Mouse (Mus musculus): ENCODE results near the gene Xdh.

GRCm38 (mm10) chr17:73886071-73886785 is 63.8 kb downstream of the Xdh start:
- TF ChIP-seq CTCF (IDR thresholded peaks at IDR 0.05; ENCODE audit: extremely low read depth, insufficient read depth, insufficient read length, insufficient replicate concordance) = no peak
- TF ChIP-seq POLR2A (IDR thresholded peaks at IDR 0.05; ENCODE audit: low read depth, low read length) = no peak
